Mouse (Mus musculus) embryonic fibroblast, embryonic 13.5 days (primary cell): ENCODE data around the gene Eif2b3.

ENCODE experiments used
- CTCF ChIP-seq: IDR thresholded peaks from 2 replicates; pipeline ENCODE4 v1.5.1; 2011; ENCODE audit warnings: mild to moderate bottlenecking, control low read depth, low read length, moderate library complexity, borderline replicate concordance; ENCODE audit not compliant: insufficient read depth
- POLR2A ChIP-seq: IDR thresholded peaks from 2 replicates; pipeline ENCODE4 v1.6.1; 2011; ENCODE audit warnings: low read depth, mild to moderate bottlenecking, control low read depth, low read length, moderate library complexity

- TF ChIP-seq CTCF = no peak
- TF ChIP-seq POLR2A = no peak
These were observed 76.6 kb downstream of the Eif2b3 start, which contains the start of gene Ptch2 for GRCm38 (mm10) chr4:117095551-117096452.
